Mouse (Mus musculus): Measurements from ENCODE around the gene Atad3a.

GRCm38 (mm10) chr4:155736421-155736820, 24.5 kb downstream of the Atad3a start:
- TF ChIP-seq ZMIZ1 (IDR thresholded peaks at IDR 0.05; ENCODE audit: low read depth, low read length): no peak
- TF ChIP-seq CTCF (conservative IDR thresholded peaks at IDR 0.05 in 1 of 2, IDR thresholded peaks at IDR 0.05 in 1 of 2; ENCODE audit: low read depth in 2 of 2, low read length in 2 of 2): no peak
- TF ChIP-seq EP300 (IDR thresholded peaks at IDR 0.05; ENCODE audit: low read length): no peak
- no peak for TF ChIP-seq MAX (IDR thresholded peaks at IDR 0.05; ENCODE audit: low read length)
- no peak for TF ChIP-seq POLR2AphosphoS2 (IDR thresholded peaks at IDR 0.05; ENCODE audit: low read depth, low read length)
- no peak for TF ChIP-seq GABPA (IDR thresholded peaks at IDR 0.05; ENCODE audit: insufficient replicate concordance, low read depth, low read length)
- TF ChIP-seq NELFE (IDR thresholded peaks at IDR 0.05; ENCODE audit: low read depth, low read length): no peak
- TF ChIP-seq NRF1 (IDR thresholded peaks at IDR 0.05; ENCODE audit: low read depth, low read length): no peak
- TF ChIP-seq USF2 (conservative IDR thresholded peaks at IDR 0.05; ENCODE audit: low read depth, low read length): no peak
- no peak for TF ChIP-seq BHLHE40 (IDR thresholded peaks at IDR 0.05; ENCODE audit: low read depth, low read length)
- TF ChIP-seq RAD21 (IDR thresholded peaks at IDR 0.05; ENCODE audit: low read depth, low read length): no peak
- no peak for TF ChIP-seq MEF2A (IDR thresholded peaks at IDR 0.05; ENCODE audit: borderline replicate concordance, low read depth, low read length)
